Mouse (Mus musculus) liver, embryonic 14.5 days (tissue): ENCODE measurements at regions not wholly inside any gene's neighbourhood (a gene's known extent, or its start where the extent isn't known, plus 50 kb on each side); places are given as distances from the start of the nearest gene placed in this dataset.

Source experiments
- ATAC-seq: fragments of 200-750 bp; cut with Nextera tagmentation; 2 replicates; pipeline ENCODE4 v1.8.0; 2017; ENCODE audit warnings: moderate number of reproducible peaks, mild to moderate bottlenecking, moderate library complexity; ENCODE audit not compliant: insufficient read depth
- DNase-seq, 3 experiments: peaks; one replicate each; pipeline ENCODE4 v3.0.0-alpha.2; 2012 to 2013; ENCODE audit warnings: low read depth in 3 of 3, low spot score in 3 of 3
- H3K27ac ChIP-seq: fragments of 300-500 bp; sonication (generic); 2 replicates; pipeline ENCODE4 v1.5.1; 2014; ENCODE audit warnings: moderate library complexity, mild to moderate bottlenecking, control low read depth, inconsistent platforms
- H3K27me3 ChIP-seq: fragments of 300-500 bp; sonication (generic); 2 replicates; pipeline ENCODE4 v1.6.1; 2014; ENCODE audit warnings: mild to moderate bottlenecking, low read length, moderate library complexity; ENCODE audit not compliant: control insufficient read depth, insufficient read depth
- H3K36me3 ChIP-seq: fragments of 300-500 bp; sonication (generic); replicated peaks from 2 replicates; pipeline ENCODE4 v1.6.1; 2014; ENCODE audit warnings: low read depth; ENCODE audit not compliant: control insufficient read depth, insufficient read depth
- H3K4me1 ChIP-seq, 2 experiments: fragments of 200-500 bp in 1 of 2; fragments of 300-500 bp in 1 of 2; sonication (generic) in 1 of 2; replicated peaks; 2 replicates each; pipeline ENCODE4 v1.6.1; 2012 to 2014; ENCODE audit warnings: antibody characterized with exemption in 1 of 2, inconsistent platforms in 1 of 2, low read length in 1 of 2; ENCODE audit not compliant: control insufficient read depth in 2 of 2, insufficient read depth in 2 of 2
- H3K4me2 ChIP-seq: fragments of 300-500 bp; sonication (generic); 2 replicates; pipeline ENCODE4 v1.6.1; 2014; ENCODE audit warnings: low read depth, mild to moderate bottlenecking, control low read depth, moderate library complexity
- H3K4me3 ChIP-seq, 2 experiments: fragments of 200-500 bp in 1 of 2; fragments of 300-500 bp in 1 of 2; sonication (generic) in 1 of 2; 2 replicates each; pipeline ENCODE4 v1.5.1; 2012 to 2014; ENCODE audit warnings: low read depth in 2 of 2, low read length in 2 of 2, mild to moderate bottlenecking in 2 of 2, control low read depth in 1 of 2, inconsistent platforms in 1 of 2, moderate library complexity in 1 of 2; ENCODE audit not compliant: insufficient read depth in 1 of 2
- H3K9ac ChIP-seq: fragments of 300-500 bp; sonication (generic); replicated peaks from 2 replicates; pipeline ENCODE4 v1.6.1; 2014; ENCODE audit warnings: mild to moderate bottlenecking, control low read depth, moderate library complexity
- H3K9me3 ChIP-seq: fragments of 300-500 bp; sonication (generic); 2 replicates; pipeline ENCODE4 v1.6.1; 2016; ENCODE audit warnings: low read length, mixed read lengths; ENCODE audit not compliant: control insufficient read depth
- CTCF ChIP-seq: IDR thresholded peaks from 2 replicates; pipeline ENCODE4 v1.5.1; 2016; ENCODE audit warnings: antibody characterized with exemption, low read depth, control low read depth
- EP300 ChIP-seq: IDR thresholded peaks from 2 replicates; pipeline ENCODE4 v1.6.1; 2016; ENCODE audit warnings: antibody characterized with exemption, low read depth
- WGBS: fragments of 180-500 bp; shearing (Covaris S2); extraction: QIAGEN DNeasy Blood & Tissue Kit; methylation state at CpG from one replicate; pipeline ENCODE4 v1.1.7; 2014; ENCODE audit not compliant: insufficient replicate concordance; 5-methylcytosine and 5-hydroxymethylcytosine counted together

- Histone ChIP-seq H3K27ac (no peak overlapping the region), H3K4me2 (no peak overlapping the region), H3K4me1 (no peaks in the 10 kb centered on the region), H3K9me3 (no peaks in the 10 kb centered on the region), H3K27me3 (no peaks in the 10 kb centered on the region), H3K36me3 (no peaks in the 10 kb centered on the region), H3K4me3 (no peak overlapping the region), H3K9ac (no peak overlapping the region)
- WGBS = 63% methylated on average over 9 of the region's 9 CpGs
- TF ChIP-seq CTCF = no peak
- no peak for TF ChIP-seq EP300
- no peak for DNase-seq
- ATAC-seq = no peak
Measured at GRCm38 (mm10) chr1:183619451-183620059, 201.5 kb downstream of the Hhipl2 start.

GRCm38 (mm10) chr1:183622341-183622740 is 204.3 kb downstream of the Hhipl2 start:
- no peaks in the 10 kb centered on the region for H3K4me1 ChIP-seq
- DNase-seq = no peak
- no peaks in the 10 kb centered on the region for H3K36me3 ChIP-seq
- no peak for TF ChIP-seq EP300
- TF ChIP-seq CTCF = no peak
- H3K9ac ChIP-seq = no peak overlapping the region
- no peak overlapping the region for H3K27ac ChIP-seq
- ATAC-seq = no peak
- H3K9me3 ChIP-seq = no peaks in the 10 kb centered on the region
- H3K4me2 ChIP-seq = no peak overlapping the region
- H3K4me3 ChIP-seq = no peak overlapping the region
- no peaks in the 10 kb centered on the region for H3K27me3 ChIP-seq
- 73% methylated on average over 4 of the region's 4 CpGs for WGBS

GRCm38 (mm10) chr1:183624266-183624665 is 206.3 kb downstream of the Hhipl2 start:
- TF ChIP-seq CTCF (no peak), EP300 (no peak)
- H3K4me3 ChIP-seq = no peak overlapping the region
- DNase-seq (no peak), ATAC-seq (no peak)
- 26% methylated on average over 1 of the region's 1 CpGs for WGBS
- no peaks in the 10 kb centered on the region for H3K27me3 ChIP-seq
- no peak overlapping the region for H3K9ac ChIP-seq
- no peaks in the 10 kb centered on the region for H3K9me3 ChIP-seq
- H3K4me1 ChIP-seq = no peaks in the 10 kb centered on the region
- no peak overlapping the region for H3K4me2 ChIP-seq
- no peak overlapping the region for H3K27ac ChIP-seq
- no peaks in the 10 kb centered on the region for H3K36me3 ChIP-seq

- H3K4me1 ChIP-seq = no peaks in the 10 kb centered on the region
- H3K4me2 ChIP-seq = no peak overlapping the region
- no peak overlapping the region for H3K27ac ChIP-seq
- ATAC-seq (no peak), DNase-seq (no peak)
- H3K9ac ChIP-seq = no peak overlapping the region
- H3K27me3 ChIP-seq = no peaks in the 10 kb centered on the region
- no peaks in the 10 kb centered on the region for H3K9me3 ChIP-seq
- 65% methylated on average over 6 of the region's 6 CpGs for WGBS
- H3K4me3 ChIP-seq = no peak overlapping the region
- no peak for TF ChIP-seq EP300
- TF ChIP-seq CTCF = no peak
- H3K36me3 ChIP-seq = no peaks in the 10 kb centered on the region
Measured at GRCm38 (mm10) chr1:183633810-183634209, 215.8 kb downstream of the Hhipl2 start.

- no peak overlapping the region for H3K9ac ChIP-seq
- DNase-seq (no peak), ATAC-seq (no peak)
- H3K4me3 ChIP-seq = no peak overlapping the region
- H3K9me3 ChIP-seq = no peaks in the 10 kb centered on the region
- TF ChIP-seq EP300 = no peak
- no peak for TF ChIP-seq CTCF
- H3K4me2 ChIP-seq = no peak overlapping the region
- no peaks in the 10 kb centered on the region for H3K36me3 ChIP-seq
- no peaks in the 10 kb centered on the region for H3K27me3 ChIP-seq
- no peak overlapping the region for H3K27ac ChIP-seq
- H3K4me1 ChIP-seq = no peaks in the 10 kb centered on the region
- 73% methylated on average over 1 of the region's 1 CpGs for WGBS
Measured at GRCm38 (mm10) chr1:183634836-183635235, 216.8 kb downstream of the Hhipl2 start.
